Comparison of ENCODE assay signal across 16 mouse cellular contexts in the genomic region with DNA sequence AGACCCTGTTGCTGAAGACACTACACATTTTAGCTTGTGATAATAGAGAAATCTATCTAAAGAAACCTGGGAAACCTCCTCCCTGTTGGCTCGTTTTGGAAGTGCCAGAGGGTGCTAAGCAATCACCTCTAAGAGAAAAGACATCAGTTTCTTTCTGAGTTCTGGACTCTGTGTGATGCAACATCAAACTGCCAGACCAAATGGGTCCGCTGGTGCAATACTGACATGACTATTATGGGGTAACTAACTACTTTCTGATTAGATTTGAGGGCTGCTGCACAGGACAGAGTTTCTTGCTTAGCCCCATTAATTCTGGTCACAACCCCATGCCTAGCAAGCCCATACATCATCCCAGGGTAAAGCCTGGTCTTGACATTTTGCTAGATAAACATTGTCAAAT.
"Had no signal": no experiment of that assay in that cellular context is flagged by ENCODE, and none has a peak within 500 bp of the region (broad histone marks: within the 10 kb centered on the region; RNA-seq: fewer than 3 reads in every experiment).

No protein-coding gene starts in this region.

- H3K9ac ChIP-seq: neural tube, embryonic 12.5 days; neural tube, embryonic 13.5 days; neural tube, embryonic 15.5 days; stomach, embryonic 15.5 days had no signal

- H3K27me3 ChIP-seq: neural tube, embryonic 12.5 days; neural tube, embryonic 13.5 days; neural tube, embryonic 15.5 days; stomach, embryonic 15.5 days had no signal

- H3K36me3 ChIP-seq: neural tube, embryonic 12.5 days; neural tube, embryonic 13.5 days; neural tube, embryonic 15.5 days; stomach, embryonic 15.5 days had no signal

- H3K27ac ChIP-seq: neural tube, embryonic 12.5 days; neural tube, embryonic 13.5 days; neural tube, embryonic 15.5 days; stomach, embryonic 15.5 days had no signal

- H3K4me3 ChIP-seq: neural tube, embryonic 12.5 days; neural tube, embryonic 13.5 days; neural tube, embryonic 15.5 days; stomach, embryonic 15.5 days had no signal

- H3K9me3 ChIP-seq: neural tube, embryonic 12.5 days; neural tube, embryonic 13.5 days; neural tube, embryonic 15.5 days; stomach, embryonic 15.5 days had no signal

- H3K4me2 ChIP-seq: neural tube, embryonic 12.5 days; neural tube, embryonic 13.5 days; neural tube, embryonic 15.5 days; stomach, embryonic 15.5 days had no signal

- H3K4me1 ChIP-seq: neural tube, embryonic 12.5 days; neural tube, embryonic 13.5 days; neural tube, embryonic 15.5 days; stomach, embryonic 15.5 days had no signal

- DNase-seq: retina, postnatal 1 day; right cerebral cortex, adult 18-20 months; right cerebral cortex, postnatal 14 days; right cerebral cortex, postnatal 25 days; right cerebral cortex, postnatal 4 days; spleen, adult 18-20 months; thymus, adult 18-20 months; thymus, adult 2 months; thymus, postnatal 14 days; thymus, postnatal 25 days; thymus, postnatal 36 days; thymus, postnatal 4 days had no signal
